Mouse (Mus musculus) forebrain, embryonic 12.5 days (tissue): ENCODE measurements at regions not wholly inside any gene's neighbourhood (a gene's known extent, or its start where the extent isn't known, plus 50 kb on each side); places are given as distances from the start of the nearest gene placed in this dataset.

Experiments
- ATAC-seq: fragments of 200-750 bp; cut with Nextera tagmentation; 2 replicates; pipeline ENCODE4 v1.8.0; 2017; ENCODE audit warnings: moderate TSS enrichment; ENCODE audit not compliant: low FRiP score
- H3K27ac ChIP-seq: fragments of 300-500 bp; sonication (generic); 2 replicates; pipeline ENCODE4 v1.5.1; 2016; ENCODE audit warnings: mild to moderate bottlenecking
- H3K27me3 ChIP-seq: fragments of 300-500 bp; sonication (generic); 2 replicates; pipeline ENCODE4 v1.6.1; 2016; ENCODE audit warnings: mild to moderate bottlenecking
- H3K36me3 ChIP-seq: fragments of 300-500 bp; sonication (generic); replicated peaks from 2 replicates; pipeline ENCODE4 v1.6.1; 2016; ENCODE audit warnings: mild to moderate bottlenecking
- H3K4me1 ChIP-seq: fragments of 300-500 bp; sonication (generic); 2 replicates; pipeline ENCODE4 v1.6.1; 2016
- H3K4me2 ChIP-seq: fragments of 300-500 bp; sonication (generic); 2 replicates; pipeline ENCODE4 v1.6.1; 2016; ENCODE audit warnings: mild to moderate bottlenecking, moderate library complexity
- H3K4me3 ChIP-seq: fragments of 300-500 bp; sonication (generic); replicated peaks from 2 replicates; pipeline ENCODE4 v1.5.1; 2016; ENCODE audit warnings: mild to moderate bottlenecking
- H3K9ac ChIP-seq: fragments of 300-500 bp; sonication (generic); 2 replicates; pipeline ENCODE4 v1.6.1; 2016; ENCODE audit warnings: mild to moderate bottlenecking
- H3K9me3 ChIP-seq: fragments of 300-500 bp; sonication (generic); 2 replicates; pipeline ENCODE4 v1.6.1; 2016
- WGBS: fragments of 180-500 bp; shearing (Covaris S2); methylation state at CpG from one replicate; pipeline ENCODE4 v1.1.7; 2016; 5-methylcytosine and 5-hydroxymethylcytosine counted together

- Histone ChIP-seq H3K27ac (peak overlapping the region; percentile 26; the same call in 1 of the 2 replicates), H3K36me3 (no peaks in the 10 kb centered on the region), H3K4me3 (no peak overlapping the region), H3K4me1 (0 out of 2 replicates have a peak, but pooled peaks cover 4% of the 10 kb centered on the region), H3K4me2 (no peak overlapping the region), H3K9me3 (no peaks in the 10 kb centered on the region), H3K27me3 (no peaks in the 10 kb centered on the region), H3K9ac (no peak overlapping the region)
- peak; percentile 94 for ATAC-seq
- 20% methylated on average over 2 of the region's 2 CpGs for WGBS
Observed at GRCm38 (mm10) chr5:84690334-84691258, 273.4 kb upstream of the Epha5 start.

- ATAC-seq, result no peak
- no peak overlapping the region for H3K9ac ChIP-seq
- H3K27ac ChIP-seq, result no peak overlapping the region
- no peaks in the 10 kb centered on the region for H3K27me3 ChIP-seq
- H3K4me1 ChIP-seq, result 0 out of 2 replicates have a peak, but pooled peaks cover 4% of the 10 kb centered on the region
- H3K36me3 ChIP-seq, result no peaks in the 10 kb centered on the region
- no peak overlapping the region for H3K4me2 ChIP-seq
- no peak overlapping the region for H3K4me3 ChIP-seq
- no peaks in the 10 kb centered on the region for H3K9me3 ChIP-seq
Observed at GRCm38 (mm10) chr5:84687534-84687933, 270.4 kb upstream of the Epha5 start.

- H3K9me3 ChIP-seq, result no peaks in the 10 kb centered on the region
- ATAC-seq, result no peak
- H3K9ac ChIP-seq, result no peak overlapping the region
- no peak overlapping the region for H3K4me3 ChIP-seq
- no peak overlapping the region for H3K4me2 ChIP-seq
- no peaks in the 10 kb centered on the region for H3K4me1 ChIP-seq
- H3K27me3 ChIP-seq, result no peaks in the 10 kb centered on the region
- no peak overlapping the region for H3K27ac ChIP-seq
- H3K36me3 ChIP-seq, result no peaks in the 10 kb centered on the region
Observed at GRCm38 (mm10) chr5:84655171-84655570, 238.0 kb upstream of the Epha5 start.

GRCm38 (mm10) chr5:84635502-84635901 lies 218.3 kb upstream of the Epha5 start:
- Histone ChIP-seq H3K4me3 (no peak overlapping the region), H3K36me3 (no peaks in the 10 kb centered on the region), H3K27me3 (no peaks in the 10 kb centered on the region), H3K9me3 (no peaks in the 10 kb centered on the region), H3K9ac (no peak overlapping the region), H3K4me1 (no peaks in the 10 kb centered on the region), H3K4me2 (no peak overlapping the region), H3K27ac (no peak overlapping the region)
- 86% methylated on average over 3 of the region's 3 CpGs for WGBS
- ATAC-seq, result no peak

GRCm38 (mm10) chr5:84632851-84633250 lies 215.7 kb upstream of the Epha5 start:
- Histone ChIP-seq H3K27ac (no peak overlapping the region), H3K4me1 (no peaks in the 10 kb centered on the region), H3K27me3 (no peaks in the 10 kb centered on the region), H3K9ac (no peak overlapping the region), H3K4me3 (no peak overlapping the region), H3K36me3 (no peaks in the 10 kb centered on the region), H3K4me2 (no peak overlapping the region), H3K9me3 (no peaks in the 10 kb centered on the region)
- no peak for ATAC-seq
- 54% methylated on average over 2 of the region's 2 CpGs for WGBS

GRCm38 (mm10) chr5:84618194-84618593 lies 201.0 kb upstream of the Epha5 start:
- Histone ChIP-seq H3K27me3 (no peaks in the 10 kb centered on the region), H3K9me3 (no peaks in the 10 kb centered on the region), H3K36me3 (no peaks in the 10 kb centered on the region), H3K4me1 (no peaks in the 10 kb centered on the region), H3K27ac (no peak overlapping the region), H3K4me2 (no peak overlapping the region), H3K9ac (no peak overlapping the region), H3K4me3 (no peak overlapping the region)
- ATAC-seq, result no peak
- WGBS, result 94% methylated on average over 1 of the region's 1 CpGs

GRCm38 (mm10) chr5:84608683-84609082 lies 191.5 kb upstream of the Epha5 start:
- Histone ChIP-seq H3K27me3 (no peaks in the 10 kb centered on the region), H3K36me3 (no peaks in the 10 kb centered on the region), H3K9ac (no peak overlapping the region), H3K4me2 (no peak overlapping the region), H3K4me3 (no peak overlapping the region), H3K9me3 (no peaks in the 10 kb centered on the region), H3K27ac (no peak overlapping the region), H3K4me1 (no peaks in the 10 kb centered on the region)
- WGBS, result 50% methylated on average over 2 of the region's 2 CpGs
- no peak for ATAC-seq

- no peaks in the 10 kb centered on the region for H3K27me3 ChIP-seq
- no peak overlapping the region for H3K4me3 ChIP-seq
- no peaks in the 10 kb centered on the region for H3K36me3 ChIP-seq
- no peaks in the 10 kb centered on the region for H3K4me1 ChIP-seq
- H3K9me3 ChIP-seq, result no peaks in the 10 kb centered on the region
- no peak overlapping the region for H3K27ac ChIP-seq
- WGBS, result 74% methylated on average over 5 of the region's 5 CpGs
- no peak for ATAC-seq
- no peak overlapping the region for H3K4me2 ChIP-seq
- H3K9ac ChIP-seq, result no peak overlapping the region
Observed at GRCm38 (mm10) chr5:84565311-84565946, 148.2 kb upstream of the Epha5 start.

GRCm38 (mm10) chr5:84519836-84520235 lies 102.7 kb upstream of the Epha5 start:
- no peaks in the 10 kb centered on the region for H3K4me1 ChIP-seq

DNA sequence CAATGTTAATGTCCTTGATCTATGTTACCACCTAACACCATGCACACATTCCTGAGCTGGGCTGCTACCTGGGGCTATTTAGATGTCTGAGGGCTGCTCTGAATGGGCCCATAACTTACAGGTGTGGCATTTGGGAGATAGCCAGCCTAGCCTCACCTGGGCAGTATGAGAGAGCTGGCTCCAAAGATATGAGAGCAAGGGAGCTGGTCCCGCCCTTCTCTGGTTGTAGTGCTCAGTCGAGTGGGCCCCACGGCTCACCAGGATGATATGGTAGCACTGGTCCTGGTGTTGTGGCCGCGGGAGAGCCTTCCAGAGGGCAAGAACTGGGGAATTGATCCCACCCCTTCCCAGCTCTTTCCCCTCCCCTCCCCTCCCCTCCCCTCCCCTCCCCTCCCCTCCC lies 93.0 kb upstream of the Epha5 start:
- Histone ChIP-seq H3K4me1 (no peaks in the 10 kb centered on the region), H3K4me3 (no peak overlapping the region), H3K27me3 (no peaks in the 10 kb centered on the region), H3K36me3 (no peaks in the 10 kb centered on the region), H3K9ac (no peak overlapping the region), H3K4me2 (no peak overlapping the region), H3K9me3 (peaks cover 3% of the 10 kb centered on the region; the same call in 1 of the 2 replicates), H3K27ac (no peak overlapping the region)
- 0 out of 2 replicates have a peak, but pooled peaks have one; percentile 23 for ATAC-seq
- 90% methylated on average over 5 of the region's 5 CpGs for WGBS

More at GRCm38 (mm10) chr5:84519836-84520235, 102.7 kb upstream of the Epha5 start:
- H3K27ac ChIP-seq, result no peak overlapping the region
- no peak for ATAC-seq
- H3K9me3 ChIP-seq, result no peaks in the 10 kb centered on the region
- H3K36me3 ChIP-seq, result no peaks in the 10 kb centered on the region
- no peak overlapping the region for H3K4me3 ChIP-seq
- no peaks in the 10 kb centered on the region for H3K27me3 ChIP-seq
- H3K9ac ChIP-seq, result no peak overlapping the region
- no peak overlapping the region for H3K4me2 ChIP-seq

DNA sequence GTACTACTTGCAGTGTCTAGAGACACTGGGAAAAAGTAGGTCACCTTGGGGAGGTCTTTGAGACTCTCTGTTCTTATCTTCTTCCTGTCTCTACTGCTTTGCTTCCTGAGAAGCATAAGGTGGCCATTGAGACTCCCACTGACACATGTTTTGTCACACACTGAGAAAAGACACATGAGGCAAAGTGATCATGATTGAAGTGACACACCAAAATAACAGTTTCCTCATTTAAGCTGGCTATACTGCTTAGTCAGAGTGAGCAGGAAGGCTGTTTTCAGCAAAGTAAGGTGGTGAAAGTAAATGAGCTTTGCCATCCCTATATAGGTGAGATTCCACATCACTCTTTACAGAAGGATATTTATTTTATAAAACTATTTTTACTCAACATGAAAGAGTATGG lies 63.8 kb upstream of the Epha5 start:
- no peaks in the 10 kb centered on the region for H3K9me3 ChIP-seq
- H3K27ac ChIP-seq, result no peak overlapping the region
- no peaks in the 10 kb centered on the region for H3K36me3 ChIP-seq
- no peak overlapping the region for H3K4me2 ChIP-seq
- ATAC-seq, result no peak
- H3K4me3 ChIP-seq, result no peak overlapping the region
- H3K9ac ChIP-seq, result no peak overlapping the region
- H3K4me1 ChIP-seq, result no peaks in the 10 kb centered on the region
- no peaks in the 10 kb centered on the region for H3K27me3 ChIP-seq
